Mouse (Mus musculus) myocyte (in vitro differentiated cells): ENCODE data around the gene Armc10.

Experiments
- E2F4 ChIP-seq: IDR thresholded peaks from one replicate; pipeline ENCODE4 v1.6.1; 2011; ENCODE audit warnings: mild to moderate bottlenecking, control low read depth, moderate library complexity; ENCODE audit not compliant: insufficient read depth
- MAX ChIP-seq: IDR thresholded peaks from one replicate; pipeline ENCODE4 v1.6.1; 2011; ENCODE audit warnings: low read depth, mild to moderate bottlenecking, control low read depth
- MYOD1 ChIP-seq, 3 experiments: IDR thresholded peaks; one replicate each; pipeline ENCODE4 v1.6.1; 2011; ENCODE audit warnings: control low read depth in 2 of 3, low read depth in 2 of 3, mild to moderate bottlenecking in 2 of 3, moderate library complexity in 1 of 3; ENCODE audit not compliant: insufficient read length in 2 of 3, control insufficient read depth in 1 of 3
- MYOG ChIP-seq, 3 experiments: IDR thresholded peaks; one replicate each; pipeline ENCODE4 v1.6.1; 2011; ENCODE audit warnings: control low read depth in 2 of 3, low read depth in 2 of 3, mild to moderate bottlenecking in 2 of 3; ENCODE audit not compliant: insufficient read length in 2 of 3, control insufficient read depth in 1 of 3, insufficient read depth in 1 of 3
- POLR2A ChIP-seq: IDR thresholded peaks from one replicate; pipeline ENCODE4 v1.6.1; 2011; ENCODE audit warnings: low read depth, mild to moderate bottlenecking, control low read depth, moderate library complexity; ENCODE audit not compliant: insufficient read length
- USF1 ChIP-seq: IDR thresholded peaks from one replicate; pipeline ENCODE4 v1.6.1; 2011; ENCODE audit warnings: low read depth, mild to moderate bottlenecking, control low read depth, moderate library complexity

DNA sequence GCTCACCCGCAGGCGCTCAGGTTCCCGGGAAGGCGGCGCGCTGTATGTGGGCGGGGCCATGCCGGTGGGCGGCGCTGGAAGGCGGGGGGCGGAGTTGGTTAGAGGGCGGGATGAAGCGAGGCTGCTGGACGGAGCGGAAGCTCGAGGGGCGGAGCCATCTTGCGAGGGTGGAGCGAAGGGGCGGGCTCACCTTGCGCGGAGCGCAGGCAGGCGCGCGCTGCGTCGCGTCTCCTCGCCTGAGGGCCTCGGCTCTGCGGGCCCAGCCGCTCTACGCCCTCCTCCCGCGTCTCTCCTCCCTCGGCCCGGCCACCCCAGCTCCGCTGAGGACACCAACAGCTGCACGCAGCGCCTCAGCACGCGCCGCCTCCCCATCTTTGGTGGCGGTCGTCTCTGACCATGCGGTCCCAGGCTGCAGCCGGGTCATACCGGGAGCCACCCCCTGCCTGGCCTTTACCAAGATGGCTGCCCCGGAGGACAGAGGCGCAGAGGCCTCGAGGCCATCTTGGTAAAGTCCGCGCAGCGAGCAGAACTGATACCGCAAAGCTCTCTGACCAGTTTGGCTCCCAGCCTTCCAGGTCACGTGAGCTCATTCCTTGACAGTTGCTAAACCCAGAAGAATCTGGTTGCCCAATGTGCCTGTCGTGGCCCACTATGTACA, 55.9 kb downstream of the Armc10 start, which contains the start of gene Napepld:
- TF ChIP-seq USF1 = peak; percentile 97
- TF ChIP-seq MAX = no peak
- peak; percentile 100 for TF ChIP-seq POLR2A
- TF ChIP-seq E2F4 = no peak
- peak in 2 of 3 experiments; percentile 74 to 77 for TF ChIP-seq MYOG (IDR thresholded peaks at IDR 0.05; ENCODE audit: control insufficient read depth in 1 of 3, insufficient read depth in 1 of 3, insufficient read length in 2 of 3, low read depth in 2 of 3)
- peak in 1 of 3 experiments; percentile 72 for TF ChIP-seq MYOD1 (IDR thresholded peaks at IDR 0.05; ENCODE audit: control insufficient read depth in 1 of 3, insufficient read length in 2 of 3, low read depth in 2 of 3)
